In genomic region chr14:32105663-32106062, GRCm38 (mm10) we compare ENCODE assay signal across 22 mouse cellular contexts. TPM values are rescaled to one million over a fixed set of nuclear protein-coding genes. Genes with fewer than 3 reads are reported as not detected.
DNase-seq lines count a peak whose midpoint lies in the region; ATAC-seq lines count a peak whose summit lies in the region.
"Had no signal": no experiment of that assay in that cellular context is flagged by ENCODE, and none has a peak within 500 bp of the region (broad histone marks: within the 10 kb centered on the region; RNA-seq: fewer than 3 reads in every experiment).

No protein-coding gene starts in this region.

- DNase-seq in cerebellum, adult 9-10 months = peak; percentile 12
- DNase-seq in cerebellum, adult 8-10 months = no peak
- peak; percentile 60 for DNase-seq in kidney, adult 11 months
- no peak for DNase-seq in kidney, postnatal 14 days
- DNase-seq in brain, adult 2 months (ENCODE audit: low read depth, low spot score) = peak; percentile 5
- DNase-seq in kidney, postnatal 36 days = peak; percentile 25 to 48
- no peak for DNase-seq in left cerebral cortex, postnatal 25 days (ENCODE audit: low spot score in 2 of 2)
- DNase-seq: adrenal gland, postnatal 36 days; gastrocnemius, postnatal 36 days; heart, postnatal 36 days; layer of hippocampus, adult 9-11 months; lung, postnatal 14 days had no signal

- no peak for ATAC-seq in activated CD4-positive, CD25-positive, alpha-beta regulatory T cell, adult 4 months
- ATAC-seq: forebrain, embryonic 14.5 days; hindbrain, postnatal 0 days had no signal

- intact Hi-C loops in left cerebral cortex, postnatal 25 days (cut with DNase I) = no loop called here

RNA-seq across cellular contexts. Expression of gene Dph3, which starts 20.1 kb away (rescaled TPM):
- 10 to 100 TPM; 72.4 to 81.8 TPM for polyA plus RNA-seq in activated CD4-positive, CD25-positive, alpha-beta regulatory T cell, adult 4 months (2017; shearing (Covaris generic))
- total RNA-seq in left cerebral cortex, postnatal 25 days (2021) = 10 to 100 TPM; 47.2 to 48.4 TPM

RNA-seq across cellular contexts. Expression of gene Oxnad1, which starts 20.5 kb away (rescaled TPM):
- polyA plus RNA-seq in activated CD4-positive, CD25-positive, alpha-beta regulatory T cell, adult 4 months (2017; shearing (Covaris generic)) = 10 to 100 TPM in 1 of 2 experiments, 1 to 10 TPM in 1; 7.0 to 19.7 TPM
- 10 to 100 TPM; 11.9 to 16.3 TPM for total RNA-seq in left cerebral cortex, postnatal 25 days (2021)

RNA-seq across cellular contexts. Expression of gene Msmb, which starts 36.2 kb away (rescaled TPM):
- polyA plus RNA-seq in activated CD4-positive, CD25-positive, alpha-beta regulatory T cell, adult 4 months (2017; shearing (Covaris generic)) = under 1 TPM in 1 of 2 experiments, not detected in 1; 0.66 TPM
- not detected for total RNA-seq in left cerebral cortex, postnatal 25 days (2021)
- total RNA-seq: adrenal gland, postnatal 36 days; gastrocnemius, postnatal 36 days; heart, postnatal 36 days; hindbrain, postnatal 0 days; left cerebral cortex, postnatal 10 days; monocyte, adult 5-6 weeks had no signal
- polyA plus RNA-seq: forebrain, embryonic 14.5 days; heart, embryonic 12.5 days; hindbrain, postnatal 0 days; limb, embryonic 14.5 days; midbrain, embryonic 10.5 days; neural tube, embryonic 13.5 days; stomach, postnatal 0 days had no signal

RNA-seq across cellular contexts. Expression of gene Ncoa4, which starts 54.0 kb away (rescaled TPM):
- 10 to 100 TPM; 94.6 to 95.8 TPM for polyA plus RNA-seq in activated CD4-positive, CD25-positive, alpha-beta regulatory T cell, adult 4 months (2017; shearing (Covaris generic))
- 100 to 1,000 TPM; 104 to 123 TPM for total RNA-seq in left cerebral cortex, postnatal 25 days (2021)

Comparison
In these comparisons a context has a peak if more than half of its experiments do, and no peak if none do; other contexts are left out.
1. DNase-seq: peak in cerebellum, adult 9-10 months (single experiment), kidney, adult 11 months (single experiment), brain, adult 2 months (single experiment) and kidney, postnatal 36 days (2 of 2); none in cerebellum, adult 8-10 months (single experiment), kidney, postnatal 14 days (single experiment) and left cerebral cortex, postnatal 25 days (0 of 2).